ENCODE assay signal across 2 mouse cellular contexts in genomic region chr11:101083083-101083697, GRCm38 (mm10).
TF ChIP-seq lines count a peak whose summit lies in the region.

No protein-coding gene starts in this region.

TF ChIP-seq in CH12.LX, 34 proteins besides CTCF, POLR2A, EP300 and RAD21 (continued from another document):
- TF ChIP-seq TCF12 (IDR thresholded peaks at IDR 0.05; ENCODE audit: low read depth, low read length) (no peak), ZNF384 (IDR thresholded peaks at IDR 0.05; ENCODE audit: low read depth, low read length) (no peak), SMC3 (IDR thresholded peaks at IDR 0.05; ENCODE audit: low read depth, low read length) (no peak), POLR2AphosphoS2 (IDR thresholded peaks at IDR 0.05; ENCODE audit: low read depth, low read length) (no peak; the same call in 1 of the 2 replicates), ETS1 (conservative IDR thresholded peaks at IDR 0.05; ENCODE audit: low read depth, low read length) (no peak), JUND (conservative IDR thresholded peaks at IDR 0.05; ENCODE audit: low read depth, low read length) (no peak), ZMIZ1 (IDR thresholded peaks at IDR 0.05; ENCODE audit: low read depth, low read length) (no peak), KAT2A (IDR thresholded peaks at IDR 0.05; ENCODE audit: insufficient replicate concordance, low read length) (no peak), ELF1 (IDR thresholded peaks at IDR 0.05; ENCODE audit: low read depth, low read length) (no peak), NELFE (IDR thresholded peaks at IDR 0.05; ENCODE audit: low read depth, low read length) (no peak), IRF4 (IDR thresholded peaks at IDR 0.05; ENCODE audit: low read depth, low read length) (no peak), MAX (IDR thresholded peaks at IDR 0.05; ENCODE audit: low read length) (no peak), MYC (IDR thresholded peaks at IDR 0.05; ENCODE audit: low read depth, low read length) (no peak; the same call in 1 of the 2 replicates), MEF2A (IDR thresholded peaks at IDR 0.05; ENCODE audit: borderline replicate concordance, low read depth, low read length) (no peak), NRF1 (IDR thresholded peaks at IDR 0.05; ENCODE audit: low read depth, low read length) (no peak), MXI1 (IDR thresholded peaks at IDR 0.05; ENCODE audit: low read depth, low read length) (no peak; the same call in none of the 2 replicates)
TF ChIP-seq in CH12.LX: peak in this region for 0.

TF ChIP-seq in myocyte, 11 proteins besides CTCF, POLR2A, EP300 and RAD21 (continued from another document):
- TF ChIP-seq MYOG (IDR thresholded peaks at IDR 0.05; ENCODE audit: control insufficient read depth in 1 of 3, insufficient read depth in 1 of 3, insufficient read length in 2 of 3, low read depth in 2 of 3) (no peak), E2F4 (IDR thresholded peaks at IDR 0.05; ENCODE audit: insufficient read depth) (no peak), USF1 (IDR thresholded peaks at IDR 0.05; ENCODE audit: low read depth) (no peak), TCF12 (IDR thresholded peaks at IDR 0.05; ENCODE audit: insufficient read depth, poor library complexity, severe bottlenecking) (no peak), TCF3 (IDR thresholded peaks at IDR 0.05; ENCODE audit: insufficient read length, low read depth) (no peak), CEBPB (IDR thresholded peaks at IDR 0.05; ENCODE audit: insufficient read depth, poor library complexity, severe bottlenecking) (peak; percentile 92), REST (IDR thresholded peaks at IDR 0.05; ENCODE audit: insufficient read depth, insufficient read length) (no peak), POLR2AphosphoS2 (IDR thresholded peaks at IDR 0.05; ENCODE audit: insufficient read length, low read depth) (no peak)
TF ChIP-seq in myocyte: peak in this region for 2.
